Mouse (Mus musculus) forebrain, postnatal 0 days (tissue): Measurements from ENCODE around the gene Dlgap1. TPM values are rescaled to one million over a fixed set of nuclear protein-coding genes. Genes with fewer than 3 reads are reported as not detected.
"Not testable (repeated sequence)": the region's sequence is repeated elsewhere in the genome, so short reads cannot be mapped to it uniquely, and the experiment has no call there.

Experiments used
- ATAC-seq: fragments of 200-750 bp; cut with Nextera tagmentation; 2 replicates; pipeline ENCODE4 v1.8.0; 2017; ENCODE audit warnings: mild to moderate bottlenecking, moderate library complexity
- DNase-seq: peaks from one replicate; pipeline ENCODE4 v3.0.0-alpha.2; 2015
- H3K27ac ChIP-seq: fragments of 300-500 bp; sonication (generic); 2 replicates; pipeline ENCODE4 v1.5.1; 2014; ENCODE audit warnings: low read depth, mild to moderate bottlenecking, antibody characterized with exemption, low read length, moderate library complexity, mixed read lengths
- H3K27me3 ChIP-seq: fragments of 300-500 bp; sonication (generic); 2 replicates; pipeline ENCODE4 v1.6.1; 2014; ENCODE audit warnings: mild to moderate bottlenecking, low read length, mixed read lengths; ENCODE audit not compliant: insufficient read depth
- H3K36me3 ChIP-seq: fragments of 300-500 bp; sonication (generic); 2 replicates; pipeline ENCODE4 v1.6.1; 2014; ENCODE audit warnings: mild to moderate bottlenecking, moderate library complexity; ENCODE audit not compliant: insufficient read depth
- H3K4me1 ChIP-seq: fragments of 300-500 bp; sonication (generic); 2 replicates; pipeline ENCODE4 v1.6.1; 2014; ENCODE audit warnings: antibody characterized with exemption; ENCODE audit not compliant: insufficient read depth
- H3K4me2 ChIP-seq: fragments of 300-500 bp; sonication (generic); 2 replicates; pipeline ENCODE4 v1.6.1; 2014; ENCODE audit warnings: low read depth, mild to moderate bottlenecking, moderate library complexity
- H3K4me3 ChIP-seq: fragments of 300-500 bp; sonication (generic); 2 replicates; pipeline ENCODE4 v1.5.1; 2014; ENCODE audit warnings: low read depth, low read length, mixed read lengths
- H3K9ac ChIP-seq: fragments of 300-500 bp; sonication (generic); 2 replicates; pipeline ENCODE4 v1.6.1; 2014; ENCODE audit warnings: mild to moderate bottlenecking
- H3K9me3 ChIP-seq: fragments of 300-500 bp; sonication (generic); 2 replicates; pipeline ENCODE4 v1.6.1; 2016; ENCODE audit warnings: low read length
- CTCF ChIP-seq: sonication (generic); IDR thresholded peaks from 2 replicates; pipeline ENCODE4 v1.5.1; 2016; ENCODE audit warnings: antibody characterized with exemption, control low read depth, low read depth
- WGBS: fragments of 180-500 bp; shearing (Covaris S2); extraction: QIAGEN DNeasy Blood & Tissue Kit; methylation state at CpG from one replicate; pipeline ENCODE4 v1.1.7; 2014; 5-methylcytosine and 5-hydroxymethylcytosine counted together
- polyA plus RNA-seq: library from polyadenylated mRNA; unstranded; fragments of >200 nt; fragmentation: Nextera tagmentation; extraction: Ambion mirVana; gene quantifications from 2 replicates; pipeline ENCODE4 v1.2.1, GENCODE M21; 2015
- total RNA-seq: library from RNA; depleted of rRNA; stranded (reverse); fragments of >200 nt; gene quantifications from 2 replicates; pipeline ENCODE4 v1.2.3, GENCODE M21; 2014

Gene Dlgap1
- total and polyA plus RNA-seq, 2 experiments from 2014 or later: 44.8 to 105 TPM

DNA sequence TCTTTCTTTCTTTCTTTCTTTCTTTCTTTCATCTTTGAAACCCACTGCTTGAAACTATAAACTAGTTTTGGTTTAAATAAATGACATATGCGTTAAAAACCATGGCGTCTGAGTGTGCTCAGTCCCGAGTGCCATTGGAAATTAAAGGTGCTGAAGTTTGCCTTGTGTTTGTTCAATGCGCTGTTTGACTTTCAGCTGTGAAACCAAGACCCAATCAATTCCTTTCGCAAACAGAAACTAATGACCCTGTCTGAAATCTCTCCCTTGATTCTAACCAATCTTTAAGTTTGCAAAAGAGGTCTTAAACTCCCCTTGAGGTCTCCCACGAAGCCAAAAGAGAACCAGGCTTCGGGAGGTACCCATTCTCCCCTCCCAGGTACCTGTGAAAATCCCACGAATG is 854.2 kb downstream of the Dlgap1 start:
- ATAC-seq: no peak
- 87% methylated on average over 8 of the region's 8 CpGs for WGBS
- no peaks in the 10 kb centered on the region for H3K4me1 ChIP-seq
- H3K36me3 ChIP-seq: 0 out of 2 replicates have a peak, but pooled peaks cover 3% of the 10 kb centered on the region
- no peak overlapping the region for H3K9ac ChIP-seq
- no peak for TF ChIP-seq CTCF
- H3K4me2 ChIP-seq: no peak overlapping the region
- H3K9me3 ChIP-seq: no peaks in the 10 kb centered on the region
- no peaks in the 10 kb centered on the region; the same call in 1 of the 2 replicates for H3K27me3 ChIP-seq
- H3K27ac ChIP-seq: no peak overlapping the region
- H3K4me3 ChIP-seq: no peak overlapping the region
- DNase-seq: no peak

DNA sequence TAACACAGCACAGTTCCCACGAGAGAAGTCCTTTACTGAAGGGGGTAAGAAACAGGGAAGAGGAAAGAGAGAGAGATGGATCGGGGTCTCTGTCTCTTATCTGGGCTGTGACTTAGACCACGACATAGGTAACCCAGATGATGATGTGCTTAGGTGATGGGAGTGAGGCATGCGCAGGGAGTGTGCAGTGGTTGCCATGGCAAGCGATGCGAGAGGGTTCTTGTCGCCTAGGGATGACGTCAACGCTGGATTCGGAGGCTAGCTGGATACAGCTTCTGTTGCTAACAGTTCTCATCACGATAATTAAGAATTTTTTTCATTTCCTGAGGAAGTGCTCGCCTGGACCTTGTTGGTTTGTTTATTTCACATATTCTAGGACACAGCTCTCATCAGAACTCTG is 857.4 kb downstream of the Dlgap1 start:
- H3K9ac ChIP-seq: no peak overlapping the region
- H3K27me3 ChIP-seq: no peaks in the 10 kb centered on the region
- peak; percentile 44 for DNase-seq
- H3K36me3 ChIP-seq: 0 out of 2 replicates have a peak, but pooled peaks cover 3% of the 10 kb centered on the region
- no peak for TF ChIP-seq CTCF
- ATAC-seq: peak; percentile 60
- no peaks in the 10 kb centered on the region for H3K4me1 ChIP-seq
- no peak overlapping the region for H3K27ac ChIP-seq
- WGBS: 76% methylated on average over 12 of the region's 12 CpGs
- no peak overlapping the region for H3K4me2 ChIP-seq
- H3K4me3 ChIP-seq: no peak overlapping the region
- no peaks in the 10 kb centered on the region for H3K9me3 ChIP-seq

DNA sequence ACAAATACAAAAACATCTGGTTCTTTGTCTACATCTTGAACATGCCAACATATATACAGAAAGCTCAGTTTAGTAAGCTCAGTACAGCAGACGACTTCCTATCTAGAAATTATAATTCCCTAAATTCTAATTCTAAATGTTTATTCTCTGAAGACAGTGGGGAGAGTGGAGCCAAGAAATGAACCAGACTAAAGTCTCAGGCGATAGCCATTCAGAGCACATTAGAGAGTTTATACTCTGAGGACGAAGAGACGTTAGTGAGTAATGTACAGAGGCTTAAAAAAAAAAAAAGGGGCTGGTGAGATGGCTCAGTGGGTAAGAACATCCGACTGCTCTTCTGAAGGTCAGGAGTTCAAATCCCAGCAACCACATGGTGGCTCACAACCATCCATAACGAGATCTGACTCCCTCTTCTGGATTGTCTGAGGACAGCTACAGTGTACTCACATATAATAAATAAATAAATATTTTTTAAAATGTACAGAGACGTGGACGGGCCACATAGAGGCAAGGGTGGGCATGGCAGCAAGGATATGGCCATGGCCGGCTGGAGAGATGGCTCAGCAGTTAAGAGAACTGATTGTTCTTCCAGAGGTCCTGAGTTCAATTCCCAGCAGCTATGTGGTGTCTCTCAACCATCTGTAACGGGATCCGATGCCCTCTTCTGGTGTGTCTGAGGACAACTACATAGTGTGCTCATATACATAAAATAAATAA is 858.7 kb downstream of the Dlgap1 start:
- H3K27ac ChIP-seq, H3K27me3 ChIP-seq, H3K9me3 ChIP-seq, H3K4me1 ChIP-seq, H3K36me3 ChIP-seq, H3K9ac ChIP-seq, H3K4me2 ChIP-seq, ATAC-seq, DNase-seq, H3K4me3 ChIP-seq: not testable (repeated sequence)
- WGBS: 86% methylated on average over 11 of the region's 11 CpGs

DNA sequence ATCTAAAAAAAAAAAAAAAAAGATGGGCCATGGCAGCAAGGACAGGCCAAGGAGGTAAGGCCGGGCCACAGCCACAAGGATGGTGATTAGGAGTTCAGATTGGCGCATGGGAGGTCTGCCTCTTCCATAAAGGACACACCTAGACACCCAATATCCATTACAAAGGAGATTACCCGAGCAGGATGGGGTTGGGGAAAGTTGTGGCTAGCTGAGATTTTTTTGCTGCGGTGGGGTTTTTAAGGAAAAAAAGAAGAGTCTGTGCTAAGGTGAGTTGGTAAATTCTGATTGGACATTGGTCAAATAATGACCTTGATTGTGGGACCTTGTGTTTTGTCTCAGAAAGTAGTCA is 859.3 kb downstream of the Dlgap1 start:
- Histone ChIP-seq H3K4me1 (no peaks in the 10 kb centered on the region), H3K9me3 (no peaks in the 10 kb centered on the region), H3K4me3 (no peak overlapping the region), H3K9ac (no peak overlapping the region), H3K36me3 (0 out of 2 replicates have a peak, but pooled peaks cover 3% of the 10 kb centered on the region), H3K27ac (no peak overlapping the region), H3K4me2 (no peak overlapping the region), H3K27me3 (no peaks in the 10 kb centered on the region)
- 82% methylated on average over 4 of the region's 4 CpGs for WGBS
- DNase-seq (no peak), ATAC-seq (no peak)
- no peak for TF ChIP-seq CTCF

DNA sequence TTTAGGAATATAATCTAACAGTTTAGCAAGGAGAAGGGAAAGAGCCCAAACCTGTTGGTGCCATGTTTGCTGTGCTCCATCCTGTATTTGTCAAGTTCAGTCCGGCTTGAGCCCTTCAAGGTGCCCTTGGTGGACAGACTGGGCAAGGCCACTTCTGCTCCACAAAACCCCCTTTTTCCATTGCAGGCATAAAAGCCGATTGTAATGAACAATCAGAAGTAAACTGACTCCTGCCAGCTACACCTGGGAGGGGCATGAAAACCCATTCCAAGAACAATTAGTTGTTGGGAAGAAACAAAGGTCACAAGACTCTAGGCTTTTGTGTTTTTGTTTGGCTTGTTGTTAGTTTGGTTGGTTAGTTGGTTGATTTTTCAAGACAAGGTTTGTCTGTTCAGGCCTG is 859.7 kb downstream of the Dlgap1 start:
- no peak for ATAC-seq
- Histone ChIP-seq H3K4me3 (no peak overlapping the region), H3K36me3 (no peaks in the 10 kb centered on the region), H3K27me3 (no peaks in the 10 kb centered on the region), H3K9ac (no peak overlapping the region), H3K4me1 (no peaks in the 10 kb centered on the region), H3K27ac (no peak overlapping the region), H3K4me2 (no peak overlapping the region), H3K9me3 (no peaks in the 10 kb centered on the region)
- no peak for TF ChIP-seq CTCF
- DNase-seq: no peak
- WGBS: 81% methylated on average over 2 of the region's 2 CpGs

DNA sequence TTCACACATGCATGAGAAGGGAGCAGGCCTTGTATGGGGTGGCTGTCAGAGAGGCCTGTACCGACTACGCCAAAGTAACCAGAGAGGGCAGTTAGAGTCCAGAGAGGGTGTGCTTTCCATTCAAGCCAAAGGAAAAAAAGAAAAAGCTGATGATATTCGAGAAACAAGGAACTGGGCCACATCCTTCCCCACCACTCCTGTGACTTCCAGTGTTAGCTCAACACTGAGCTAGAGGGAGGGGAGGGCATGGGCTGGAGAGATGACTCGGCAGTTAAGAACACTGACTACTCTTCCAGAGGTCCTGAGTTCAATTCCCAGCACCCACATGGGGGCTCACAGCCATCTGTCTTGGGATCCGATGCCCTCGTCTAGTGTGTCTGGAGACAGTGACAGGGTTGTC is 860.3 kb downstream of the Dlgap1 start:
- no peak for TF ChIP-seq CTCF
- no peak for ATAC-seq
- no peak for DNase-seq
- Histone ChIP-seq H3K4me3 (no peak overlapping the region), H3K9ac (no peak overlapping the region), H3K4me1 (no peaks in the 10 kb centered on the region), H3K27ac (no peak overlapping the region), H3K27me3 (no peaks in the 10 kb centered on the region), H3K36me3 (no peaks in the 10 kb centered on the region), H3K9me3 (no peaks in the 10 kb centered on the region), H3K4me2 (no peak overlapping the region)
- whole genome bisulfite sequencing: 93% methylated on average over 6 of the region's 6 CpGs

DNA sequence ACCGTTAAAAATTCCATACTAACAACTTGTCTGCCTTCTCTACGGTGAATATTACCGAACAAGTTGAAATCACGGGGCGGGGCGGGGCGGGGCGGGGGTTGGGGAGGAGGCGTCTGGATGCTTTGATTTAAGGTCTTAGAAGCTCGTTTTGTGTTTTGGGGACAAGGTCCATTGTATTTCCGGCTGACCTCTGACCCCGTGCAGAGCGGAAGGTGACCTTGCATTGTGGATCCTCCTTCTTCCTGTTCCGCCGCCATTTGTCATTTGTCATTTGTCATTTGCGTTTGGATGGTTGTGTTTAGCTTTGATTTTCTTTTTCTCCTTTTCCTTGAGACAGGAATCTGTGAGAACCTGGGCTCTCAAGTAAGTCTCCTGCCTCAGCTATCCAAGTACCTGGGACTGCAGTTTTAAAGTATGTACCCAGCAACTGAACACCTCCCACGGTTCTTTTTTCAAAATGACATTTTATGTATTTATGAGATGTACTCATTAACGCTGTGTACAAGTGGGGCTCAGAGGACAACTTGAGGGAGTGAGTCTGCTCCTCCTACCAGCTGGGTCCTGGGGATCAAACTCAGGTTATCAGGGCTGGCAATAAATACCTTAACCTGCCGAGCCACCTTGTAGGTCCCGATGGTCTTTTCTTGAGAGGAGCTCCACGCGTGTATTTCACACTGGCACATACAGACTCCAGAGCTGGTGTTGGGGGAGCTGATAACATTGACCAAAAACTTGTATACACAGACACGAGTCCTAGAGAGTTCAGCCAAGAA is 861.3 kb downstream of the Dlgap1 start:
- no peaks in the 10 kb centered on the region for H3K9me3 ChIP-seq
- H3K4me2 ChIP-seq: no peak overlapping the region
- no peaks in the 10 kb centered on the region for H3K27me3 ChIP-seq
- 88% methylated on average over 23 of the region's 23 CpGs for WGBS
- DNase-seq (no peak), ATAC-seq (no peak)
- no peaks in the 10 kb centered on the region for H3K36me3 ChIP-seq
- H3K27ac ChIP-seq: no peak overlapping the region
- 0 out of 2 replicates have a peak, but pooled peaks cover 5% of the 10 kb centered on the region for H3K4me1 ChIP-seq
- no peak overlapping the region for H3K4me3 ChIP-seq
- no peak for TF ChIP-seq CTCF
- H3K9ac ChIP-seq: no peak overlapping the region
